Mouse (Mus musculus) lung, postnatal 0 days (tissue): ENCODE measurements around the gene Acox3. TPM values are rescaled to one million over a fixed set of nuclear protein-coding genes. Genes with fewer than 3 reads are reported as not detected.

Source experiments
- ATAC-seq: fragments of 200-750 bp; cut with Nextera tagmentation; 2 replicates; pipeline ENCODE4 v1.8.0; 2017; ENCODE audit warnings: moderate library complexity
- DNase-seq: peaks from one replicate; pipeline ENCODE4 v3.0.0-alpha.2; 2016; ENCODE audit warnings: low spot score
- H3K27ac ChIP-seq: fragments of 300-500 bp; sonication (generic); 2 replicates; pipeline ENCODE4 v1.5.1; 2014; ENCODE audit warnings: antibody characterized with exemption, mild to moderate bottlenecking, low read length, mixed read lengths
- H3K27me3 ChIP-seq: fragments of 300-500 bp; sonication (generic); replicated peaks from 2 replicates; pipeline ENCODE4 v1.6.1; 2014; ENCODE audit warnings: low read length, mixed read lengths; ENCODE audit not compliant: insufficient read depth
- H3K36me3 ChIP-seq: fragments of 300-500 bp; sonication (generic); 2 replicates; pipeline ENCODE4 v1.6.1; 2014; ENCODE audit warnings: low read length, mixed read lengths; ENCODE audit not compliant: insufficient read depth
- H3K4me1 ChIP-seq: fragments of 300-500 bp; sonication (generic); 2 replicates; pipeline ENCODE4 v1.6.1; 2014; ENCODE audit warnings: antibody characterized with exemption, low read depth, low read length, mixed read lengths; ENCODE audit not compliant: insufficient read depth
- H3K4me2 ChIP-seq: fragments of 300-500 bp; sonication (generic); replicated peaks from 2 replicates; pipeline ENCODE4 v1.6.1; 2014; ENCODE audit warnings: low read depth, mild to moderate bottlenecking, low read length, moderate library complexity, mixed read lengths
- H3K4me3 ChIP-seq: fragments of 300-500 bp; sonication (generic); 2 replicates; pipeline ENCODE4 v1.5.1; 2014; ENCODE audit warnings: low read depth, low read length
- H3K9ac ChIP-seq: fragments of 300-500 bp; sonication (generic); replicated peaks from 2 replicates; pipeline ENCODE4 v1.6.1; 2014; ENCODE audit warnings: low read depth, mild to moderate bottlenecking
- H3K9me3 ChIP-seq: fragments of 300-500 bp; sonication (generic); 2 replicates; pipeline ENCODE4 v1.6.1; 2016; ENCODE audit warnings: low read length, mixed read lengths
- CTCF ChIP-seq: IDR thresholded peaks from 2 replicates; pipeline ENCODE4 v1.5.1; 2016; ENCODE audit warnings: antibody characterized with exemption, mild to moderate bottlenecking
- EP300 ChIP-seq: IDR thresholded peaks from 2 replicates; pipeline ENCODE4 v1.6.1; 2016; ENCODE audit warnings: antibody characterized with exemption, mild to moderate bottlenecking, control low read depth
- WGBS: fragments of 180-500 bp; shearing (Covaris S2); extraction: QIAGEN DNeasy Blood & Tissue Kit; methylation state at CpG from one replicate; pipeline ENCODE4 v1.1.7; 2014; 5-methylcytosine and 5-hydroxymethylcytosine counted together
- polyA plus RNA-seq: library from polyadenylated mRNA; unstranded; fragments of >200 nt; fragmentation: Nextera tagmentation; extraction: Ambion mirVana; gene quantifications from 2 replicates; pipeline ENCODE4 v1.2.1, GENCODE M21; 2015

Gene Acox3
- polyA plus RNA-seq, 1 experiment from 2014 or later: 15.9 TPM

GRCm38 (mm10) chr5:35626408-35626807, 43.6 kb downstream of the Acox3 start:
- no peak for DNase-seq
- ATAC-seq: no peak
- Histone ChIP-seq H3K9me3 (no peaks in the 10 kb centered on the region), H3K36me3 (no peaks in the 10 kb centered on the region), H3K9ac (no peak overlapping the region), H3K4me2 (no peak overlapping the region), H3K4me3 (no peak overlapping the region), H3K27me3 (no peaks in the 10 kb centered on the region), H3K27ac (no peak overlapping the region), H3K4me1 (peaks cover 6% of the 10 kb centered on the region; the same call in 1 of the 2 replicates)
- 95% methylated on average over 2 of the region's 2 CpGs for WGBS
- TF ChIP-seq CTCF: no peak
- TF ChIP-seq EP300: no peak

DNA sequence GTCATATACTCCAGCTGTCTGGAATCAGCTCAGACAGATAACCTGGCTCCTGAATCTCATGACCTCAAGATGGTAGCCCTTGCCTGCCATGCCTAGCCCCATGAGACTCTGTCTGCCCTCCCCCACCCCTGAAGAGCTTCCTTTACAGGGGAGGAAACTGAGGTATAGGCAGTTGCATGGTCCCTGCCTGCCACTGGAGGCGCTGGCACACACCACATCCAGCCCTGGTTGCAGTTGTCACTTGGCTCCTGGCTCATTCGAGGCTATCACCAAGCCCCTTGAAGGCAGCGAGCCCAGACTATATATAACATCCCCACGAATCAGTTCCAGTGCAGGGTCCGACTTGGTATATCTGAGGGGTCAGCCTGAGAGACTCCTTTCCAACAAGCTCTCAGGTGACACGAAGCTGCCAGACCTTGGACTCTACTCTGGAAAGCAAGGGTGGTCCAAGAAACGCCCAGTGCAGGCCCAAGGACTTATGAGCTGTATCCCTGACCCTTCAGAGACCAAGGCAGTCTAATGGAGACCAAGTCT, 44.5 kb downstream of the Acox3 start:
- Histone ChIP-seq H3K27ac (no peak overlapping the region), H3K36me3 (no peaks in the 10 kb centered on the region), H3K4me1 (peaks cover 6% of the 10 kb centered on the region; the same call in 1 of the 2 replicates), H3K9ac (no peak overlapping the region), H3K4me2 (no peak overlapping the region), H3K9me3 (no peaks in the 10 kb centered on the region), H3K4me3 (no peak overlapping the region), H3K27me3 (no peaks in the 10 kb centered on the region)
- WGBS: 48% methylated on average over 7 of the region's 7 CpGs
- DNase-seq (no peak), ATAC-seq (no peak)
- TF ChIP-seq CTCF (peak; percentile 57), EP300 (no peak)

- DNase-seq: peak; percentile 60
- Histone ChIP-seq H3K4me3 (no peak overlapping the region), H3K4me1 (peaks cover 6% of the 10 kb centered on the region; the same call in 1 of the 2 replicates), H3K27ac (no peak overlapping the region), H3K9ac (no peak overlapping the region), H3K4me2 (no peak overlapping the region), H3K27me3 (no peaks in the 10 kb centered on the region), H3K9me3 (no peaks in the 10 kb centered on the region), H3K36me3 (no peaks in the 10 kb centered on the region)
- peak; percentile 23; the same call in 1 of the 2 replicates for ATAC-seq
- WGBS: 21% methylated on average over 1 of the region's 1 CpGs
- TF ChIP-seq CTCF (no peak), EP300 (no peak)
These were observed 45.8 kb downstream of the Acox3 start for GRCm38 (mm10) chr5:35628685-35629084.

- ATAC-seq (no peak), DNase-seq (no peak)
- Histone ChIP-seq H3K9me3 (no peaks in the 10 kb centered on the region), H3K4me3 (no peak overlapping the region), H3K4me2 (no peak overlapping the region), H3K9ac (no peak overlapping the region), H3K36me3 (no peaks in the 10 kb centered on the region), H3K4me1 (peaks cover 1% of the 10 kb centered on the region; the same call in 1 of the 2 replicates), H3K27ac (no peak overlapping the region), H3K27me3 (no peaks in the 10 kb centered on the region)
- TF ChIP-seq CTCF (peak; percentile 53), EP300 (no peak)
These were observed 46.5 kb downstream of the Acox3 start for GRCm38 (mm10) chr5:35629333-35629732.

DNA sequence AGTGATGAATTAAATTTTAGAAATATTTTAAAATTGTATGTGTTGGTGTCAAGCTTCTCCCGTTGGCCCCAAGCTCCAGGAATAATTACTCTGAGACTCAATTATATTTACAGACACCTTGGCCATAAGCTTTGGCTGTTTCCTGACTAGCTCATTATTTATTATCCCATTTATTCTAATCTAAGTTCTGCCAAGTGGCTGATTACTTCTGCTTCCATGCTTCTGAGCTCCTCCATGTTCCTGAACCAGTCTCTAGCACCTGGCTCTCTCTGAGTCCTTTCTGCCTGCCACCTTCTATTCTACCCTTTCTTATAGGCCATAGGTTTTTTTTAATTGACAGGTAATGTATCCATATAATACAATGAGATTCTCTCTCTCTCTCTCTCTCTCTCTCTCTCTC, 47.9 kb downstream of the Acox3 start:
- H3K4me1 ChIP-seq: no peaks in the 10 kb centered on the region
- H3K36me3 ChIP-seq: no peaks in the 10 kb centered on the region
- 59% methylated on average over 1 of the region's 1 CpGs for WGBS
- no peaks in the 10 kb centered on the region for H3K9me3 ChIP-seq
- no peak overlapping the region for H3K27ac ChIP-seq
- H3K9ac ChIP-seq: no peak overlapping the region
- H3K27me3 ChIP-seq: no peaks in the 10 kb centered on the region
- H3K4me2 ChIP-seq: no peak overlapping the region
- no peak overlapping the region for H3K4me3 ChIP-seq
- TF ChIP-seq CTCF: no peak
- no peak for ATAC-seq
- no peak for DNase-seq

GRCm38 (mm10) chr5:35631224-35631623, 48.4 kb downstream of the Acox3 start:
- DNase-seq (no peak), ATAC-seq (no peak; the same call in 1 of the 2 replicates)
- no peak overlapping the region for H3K9ac ChIP-seq
- no peaks in the 10 kb centered on the region for H3K36me3 ChIP-seq
- no peaks in the 10 kb centered on the region for H3K27me3 ChIP-seq
- TF ChIP-seq EP300 (no peak), CTCF (no peak)
- H3K4me2 ChIP-seq: no peak overlapping the region
- H3K4me3 ChIP-seq: no peak overlapping the region
- no peaks in the 10 kb centered on the region for H3K4me1 ChIP-seq
- WGBS: 76% methylated on average over 3 of the region's 3 CpGs
- no peaks in the 10 kb centered on the region for H3K9me3 ChIP-seq
- H3K27ac ChIP-seq: no peak overlapping the region

- DNase-seq (no peak), ATAC-seq (no peak)
- Histone ChIP-seq H3K4me3 (no peak overlapping the region), H3K27me3 (no peaks in the 10 kb centered on the region), H3K9ac (no peak overlapping the region), H3K4me2 (no peak overlapping the region), H3K9me3 (no peaks in the 10 kb centered on the region), H3K4me1 (no peaks in the 10 kb centered on the region), H3K36me3 (no peaks in the 10 kb centered on the region), H3K27ac (no peak overlapping the region)
- 50% methylated on average over 5 of the region's 5 CpGs for WGBS
- no peak for TF ChIP-seq CTCF
- no peak for TF ChIP-seq EP300
These were observed 48.9 kb downstream of the Acox3 start for GRCm38 (mm10) chr5:35631755-35632154.
